In the genomic region with DNA sequence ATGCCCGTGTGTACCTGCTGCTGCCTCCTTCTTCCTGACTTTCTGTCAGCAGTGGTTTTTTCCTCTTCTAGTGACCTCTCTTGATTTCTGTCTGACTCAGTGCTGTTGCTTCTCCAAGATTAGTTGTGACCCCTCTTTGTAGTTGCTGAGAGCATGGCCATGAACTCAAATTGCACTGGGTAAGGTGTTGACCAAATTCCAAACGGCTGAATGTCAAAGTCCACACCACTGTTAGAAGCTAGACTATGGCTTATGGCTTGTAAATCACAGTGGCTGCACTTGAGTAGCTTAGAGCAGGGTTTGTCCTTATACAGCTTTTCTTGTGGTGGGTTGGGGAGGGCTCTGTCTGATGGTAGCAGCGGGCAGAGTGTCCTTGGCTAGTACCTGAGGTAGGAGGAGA, we compare ENCODE assay signal across 18 mouse cellular contexts.
"Had no signal": no experiment of that assay in that cellular context is flagged by ENCODE, and none has a peak within 500 bp of the region (broad histone marks: within the 10 kb centered on the region; RNA-seq: fewer than 3 reads in every experiment).

No protein-coding gene starts in this region.

- H3K4me1 ChIP-seq: midbrain, embryonic 10.5 days had no signal

- DNase-seq: lung, adult 18-20 months; lung, embryonic 14.5 days; lung, postnatal 10 days; lung, postnatal 4 days; midbrain, embryonic 14.5 days; retina, postnatal 1 day; right cerebral cortex, adult 18-20 months; right cerebral cortex, postnatal 25 days; right cerebral cortex, postnatal 4 days; spleen, adult 18-20 months; thymus, adult 18-20 months; thymus, postnatal 14 days; thymus, postnatal 36 days had no signal

- H3K27ac ChIP-seq: midbrain, embryonic 10.5 days; midbrain, embryonic 12.5 days; neural tube, embryonic 13.5 days; neural tube, embryonic 15.5 days had no signal

- H3K36me3 ChIP-seq: midbrain, embryonic 10.5 days; midbrain, embryonic 12.5 days; neural tube, embryonic 13.5 days; neural tube, embryonic 15.5 days had no signal

- H3K4me3 ChIP-seq: midbrain, embryonic 10.5 days; midbrain, embryonic 12.5 days; myocyte; neural tube, embryonic 13.5 days; neural tube, embryonic 15.5 days had no signal

- H3K27me3 ChIP-seq: midbrain, embryonic 12.5 days; neural tube, embryonic 13.5 days; neural tube, embryonic 15.5 days had no signal

- H3K9ac ChIP-seq: lung, embryonic 14.5 days; midbrain, embryonic 12.5 days; neural tube, embryonic 13.5 days; neural tube, embryonic 15.5 days had no signal
